Mouse (Mus musculus) lung, postnatal 4 days (tissue): Measurements from ENCODE around the gene Exosc9.
"Not testable (repeated sequence)": the region's sequence is repeated elsewhere in the genome, so short reads cannot be mapped to it uniquely, and the experiment has no call there.

Experiments
- DNase-seq, 2 experiments: peaks; one replicate each; pipeline ENCODE4 v3.0.0; 2021

Gene Exosc9

DNA sequence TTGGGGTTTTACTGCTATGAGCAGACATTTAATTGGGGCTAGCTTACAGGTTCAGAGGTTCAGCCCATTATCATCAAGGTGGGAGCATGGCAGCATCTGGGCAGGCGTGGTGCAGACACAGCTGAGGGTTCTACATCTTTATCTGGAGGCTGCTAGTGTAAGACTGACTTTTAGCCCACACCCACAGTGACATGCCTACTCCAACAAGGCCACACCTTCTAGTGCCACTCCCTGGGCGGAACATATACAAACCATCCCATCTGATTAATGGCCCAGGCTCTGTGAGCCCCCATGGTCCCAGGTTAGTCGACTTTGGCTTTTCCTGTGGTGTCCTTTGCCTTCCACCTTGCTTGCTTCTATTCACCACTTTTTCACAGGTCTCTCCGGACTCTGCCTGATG, 7.2 kb downstream of the Exosc9 start:
- no peak for DNase-seq

DNA sequence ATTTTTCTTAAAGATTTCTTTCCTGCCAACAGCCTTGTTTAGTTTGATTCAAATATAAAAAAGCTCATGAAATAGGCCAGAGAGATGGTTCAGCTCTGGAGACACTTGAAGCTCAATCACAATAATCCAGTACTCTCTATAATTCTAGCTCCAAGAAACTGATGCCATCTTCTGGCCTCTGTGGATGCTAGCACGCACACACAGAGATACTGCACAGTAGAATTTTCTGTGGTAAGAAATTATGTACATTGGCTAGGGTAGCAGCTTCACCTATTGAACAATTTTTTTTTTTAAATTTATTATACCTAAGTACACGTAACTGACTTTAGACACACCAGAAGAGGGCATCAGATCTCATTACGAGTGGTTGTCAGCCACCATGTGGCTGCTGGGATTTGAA, 11.3 kb downstream of the Exosc9 start:
- no peak for DNase-seq

- no peak for DNase-seq
Observed at GRCm38 (mm10) chr3:36569836-36570235, 17.4 kb downstream of the Exosc9 start.

DNA sequence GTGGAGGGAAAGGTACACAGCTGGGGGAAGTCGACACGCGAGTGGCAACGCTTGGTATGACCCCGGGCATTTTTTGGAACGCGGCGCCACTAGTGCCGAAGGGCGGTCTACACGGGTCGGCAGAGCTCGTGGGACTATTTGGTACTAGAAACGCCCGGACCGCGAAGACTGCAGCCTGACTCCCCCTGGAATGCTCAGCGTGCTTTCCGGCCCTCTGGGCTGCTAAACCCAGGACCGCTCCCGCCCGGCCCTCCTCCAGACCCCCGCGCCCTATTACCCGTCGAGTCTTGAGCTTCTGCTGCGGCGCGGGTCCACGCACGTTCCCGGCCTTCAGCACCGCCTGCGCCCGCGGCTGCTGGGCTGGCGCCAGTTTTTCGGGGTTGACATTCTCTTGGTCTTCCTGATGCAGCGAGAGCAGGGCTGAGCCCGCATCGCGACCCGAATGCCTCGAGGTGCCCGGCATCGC, 19.0 kb downstream of the Exosc9 start:
- no peak for DNase-seq

GRCm38 (mm10) chr3:36571827-36572378, 19.5 kb downstream of the Exosc9 start, which contains the start of gene Ccna2:
Ccna2 (minus strand) TSS chr3:36572150.
- peak; percentile 99 to 100 for DNase-seq

GRCm38 (mm10) chr3:36598811-36599210, 46.4 kb downstream of the Exosc9 start:
- DNase-seq: no peak

- DNase-seq: not testable (repeated sequence)
Observed at GRCm38 (mm10) chr3:36599773-36600172, 47.4 kb downstream of the Exosc9 start.

DNA sequence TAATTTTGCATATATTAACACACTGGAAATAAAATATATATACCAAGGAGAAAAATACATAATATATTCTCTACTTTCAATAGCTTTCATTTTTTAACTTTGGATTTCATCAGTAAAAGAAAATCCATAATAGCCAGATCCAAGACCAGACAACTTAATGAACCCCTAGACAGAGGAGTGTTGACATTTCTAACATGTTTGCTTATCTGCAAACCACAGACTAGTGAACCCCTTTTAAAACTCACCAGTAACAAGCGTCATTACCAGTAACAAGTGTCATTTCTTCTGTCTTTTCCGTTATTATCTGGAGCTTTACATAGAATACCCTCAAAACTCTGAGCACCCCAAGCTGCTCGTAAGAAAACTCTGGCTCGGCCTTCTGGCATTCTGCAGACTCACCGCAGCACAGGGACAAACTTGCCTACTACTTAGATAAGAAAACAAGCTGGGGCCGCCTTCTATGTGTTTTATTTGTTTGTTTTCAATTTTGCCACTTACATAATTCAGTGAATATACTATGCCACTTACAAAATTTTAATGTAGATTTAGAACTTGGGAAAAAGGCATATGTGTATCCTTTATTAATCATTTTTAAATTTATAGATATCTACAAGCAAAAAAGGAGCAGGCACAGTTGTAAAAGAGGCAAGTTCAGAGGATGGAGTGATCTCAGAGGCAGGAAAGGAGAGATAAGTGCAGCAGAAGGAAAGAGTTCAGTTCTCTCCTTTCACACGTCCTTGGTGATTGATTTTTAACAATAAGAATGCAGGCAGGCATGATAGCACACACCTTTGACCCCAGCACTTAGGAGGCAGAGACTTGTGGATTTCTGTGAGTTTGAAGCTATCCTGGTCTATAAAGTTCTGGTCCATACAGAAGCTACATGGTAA, 53.7 kb downstream of the Exosc9 start:
- no peak for DNase-seq

GRCm38 (mm10) chr3:36612687-36613086, 60.3 kb downstream of the Exosc9 start:
- no peak for DNase-seq

GRCm38 (mm10) chr3:36613202-36613907, 60.9 kb downstream of the Exosc9 start, which contains the start of gene Bbs7:
Bbs7 (minus strand) TSS chr3:36613477.
- peak; percentile 93 to 95 for DNase-seq

GRCm38 (mm10) chr3:36613908-36614255, 61.5 kb downstream of the Exosc9 start:
- no peak for DNase-seq
